Mouse (Mus musculus) liver, embryonic 15.5 days (tissue): ENCODE results near the gene Relb. TPM values are rescaled to one million over a fixed set of nuclear protein-coding genes. Genes with fewer than 3 reads are reported as not detected.

Experiments used
- ATAC-seq: fragments of 200-750 bp; cut with Nextera tagmentation; 2 replicates; pipeline ENCODE4 v1.8.0; 2017; ENCODE audit warnings: moderate number of reproducible peaks, mild to moderate bottlenecking, moderate library complexity; ENCODE audit not compliant: insufficient read depth
- H3K27ac ChIP-seq: fragments of 300-500 bp; sonication (generic); replicated peaks from 2 replicates; pipeline ENCODE4 v1.5.1; 2015; ENCODE audit warnings: mild to moderate bottlenecking, inconsistent platforms
- H3K27me3 ChIP-seq: fragments of 300-500 bp; sonication (generic); 2 replicates; pipeline ENCODE4 v1.6.1; 2015; ENCODE audit warnings: mild to moderate bottlenecking, inconsistent platforms
- H3K36me3 ChIP-seq: fragments of 300-500 bp; sonication (generic); replicated peaks from 2 replicates; pipeline ENCODE4 v1.6.1; 2015; ENCODE audit warnings: moderate library complexity, mild to moderate bottlenecking, inconsistent platforms
- H3K4me1 ChIP-seq: fragments of 300-500 bp; sonication (generic); replicated peaks from 2 replicates; pipeline ENCODE4 v1.6.1; 2015; ENCODE audit warnings: inconsistent platforms
- H3K4me2 ChIP-seq: fragments of 300-500 bp; sonication (generic); 2 replicates; pipeline ENCODE4 v1.6.1; 2015; ENCODE audit warnings: moderate library complexity, mild to moderate bottlenecking, inconsistent platforms
- H3K4me3 ChIP-seq: fragments of 300-500 bp; sonication (generic); replicated peaks from 2 replicates; pipeline ENCODE4 v1.5.1; 2015; ENCODE audit warnings: mild to moderate bottlenecking, inconsistent platforms
- H3K9ac ChIP-seq: fragments of 300-500 bp; sonication (generic); 2 replicates; pipeline ENCODE4 v1.6.1; 2015; ENCODE audit warnings: moderate library complexity, mild to moderate bottlenecking, inconsistent platforms
- H3K9me3 ChIP-seq: fragments of 300-500 bp; sonication (generic); replicated peaks from 2 replicates; pipeline ENCODE4 v1.6.1; 2016; ENCODE audit warnings: inconsistent platforms
- WGBS: fragments of 180-500 bp; shearing (Covaris S2); methylation state at CpG from one replicate; pipeline ENCODE4 v1.1.7; 2015; ENCODE audit warnings: mixed read lengths; ENCODE audit not compliant: insufficient replicate concordance; 5-methylcytosine and 5-hydroxymethylcytosine counted together
- polyA plus RNA-seq: library from polyadenylated mRNA; unstranded; fragments of >200 nt; fragmentation: Nextera tagmentation; extraction: Ambion mirVana; gene quantifications from 2 replicates; pipeline ENCODE4 v1.2.1, GENCODE M21; 2015

Relb gene
- polyA plus RNA-seq = 1.7 TPM in 2 replicates

DNA sequence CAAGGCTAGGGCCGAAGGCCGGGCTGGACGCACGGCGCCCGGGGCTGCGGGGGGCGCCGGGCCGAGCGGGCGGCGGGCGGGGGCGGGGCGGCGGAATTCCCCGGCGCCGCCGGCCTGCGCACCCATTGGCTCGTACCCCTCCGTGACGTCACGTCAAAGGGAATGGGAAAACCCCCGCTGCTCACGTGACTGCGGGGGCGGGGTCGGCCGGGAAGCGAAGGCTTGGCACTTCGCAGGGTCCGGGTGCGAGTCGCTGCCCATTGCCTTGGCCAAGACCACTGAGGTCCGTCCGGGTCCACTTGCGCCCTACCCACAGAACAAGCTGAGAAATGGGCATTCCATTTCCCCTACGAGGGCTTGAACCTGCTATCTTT lies at the start of gene Relb:
TSS of gene Relb (minus strand) at position 78 of the 374 bp plus-strand sequence.
- ATAC-seq = peak; percentile 44
- H3K9me3 ChIP-seq = no peaks in the 10 kb centered on the region
- H3K27ac ChIP-seq = peak within 1 kb of the TSS; percentile 83
- no peaks in the 10 kb centered on the region for H3K27me3 ChIP-seq
- H3K9ac ChIP-seq = peak within 1 kb of the TSS; percentile 64
- WGBS = under 1% methylated on average over 40 of the region's 41 CpGs
- peaks cover 54% of the 10 kb centered on the region for H3K4me1 ChIP-seq
- peak within 1 kb of the TSS; percentile 78 for H3K4me3 ChIP-seq
- peaks cover 26% of the 10 kb centered on the region for H3K36me3 ChIP-seq
- peak within 1 kb of the TSS; percentile 100 for H3K4me2 ChIP-seq

DNA sequence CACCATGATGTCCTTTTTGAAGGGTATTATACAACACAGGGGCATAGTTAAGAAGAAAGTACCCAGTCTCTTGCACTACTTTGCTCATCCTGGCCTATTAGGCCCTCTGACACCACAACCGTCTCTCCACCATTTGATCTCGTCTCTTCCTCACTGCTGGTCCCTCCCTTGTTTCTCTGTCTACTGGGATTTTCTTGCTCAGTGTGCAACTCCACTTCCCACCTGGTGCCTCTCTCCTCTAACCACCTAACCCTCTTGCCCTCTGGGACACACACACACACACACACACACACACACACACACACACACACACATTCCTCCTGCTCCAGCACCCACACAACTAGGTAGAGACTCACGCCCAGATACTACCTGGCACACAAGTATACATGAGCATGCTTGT lies 49.7 kb upstream of the Relb start:
- no peak overlapping the region for H3K4me3 ChIP-seq

DNA sequence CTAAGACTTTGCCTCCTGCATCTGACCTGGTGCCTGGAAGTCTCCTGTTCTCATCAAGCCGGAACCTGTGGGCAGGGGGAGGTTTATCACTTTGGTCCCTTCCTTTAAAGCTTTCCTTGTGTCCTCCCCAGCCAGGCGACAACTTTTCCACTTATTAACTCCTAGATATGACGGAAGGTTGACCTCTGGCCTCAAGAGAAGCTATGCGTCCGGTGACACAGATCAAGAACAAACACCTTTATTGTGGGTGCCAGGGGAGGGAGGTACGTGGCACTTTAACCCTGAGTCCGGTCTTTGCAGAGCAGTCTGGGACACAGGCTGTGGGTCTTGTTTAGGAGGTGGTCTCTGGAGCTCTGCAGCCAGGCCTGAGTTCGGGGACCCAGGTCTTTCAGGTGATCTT lies 48.6 kb upstream of the Relb start, which contains the start of gene Apoc2:
TSS of gene Apoc2 (minus strand) at position 70 of the 400 bp plus-strand sequence.
- no peak within 1 kb of the TSS for H3K4me3 ChIP-seq
- no peak for ATAC-seq
- peaks cover 26% of the 10 kb centered on the region for H3K4me1 ChIP-seq
- H3K36me3 ChIP-seq = no peaks in the 10 kb centered on the region
- H3K4me2 ChIP-seq = peak within 1 kb of the TSS; percentile 32
- H3K27ac ChIP-seq = peak within 1 kb of the TSS; percentile 58
- H3K9me3 ChIP-seq = no peaks in the 10 kb centered on the region
- H3K9ac ChIP-seq = no peak within 1 kb of the TSS; the same call in 1 of the 2 replicates
- H3K27me3 ChIP-seq = no peaks in the 10 kb centered on the region
- WGBS = 57% methylated on average over 8 of the region's 8 CpGs

More for the DNA sequence above, 49.7 kb upstream of the Relb start:
- WGBS = 65% methylated on average over 3 of the region's 3 CpGs
- H3K36me3 ChIP-seq = no peaks in the 10 kb centered on the region
- no peak for ATAC-seq
- H3K9me3 ChIP-seq = no peaks in the 10 kb centered on the region
- no peaks in the 10 kb centered on the region for H3K27me3 ChIP-seq
- H3K4me2 ChIP-seq = peak overlapping the region; percentile 32
- peaks cover 32% of the 10 kb centered on the region for H3K4me1 ChIP-seq
- H3K27ac ChIP-seq = no peak overlapping the region
- H3K9ac ChIP-seq = no peak overlapping the region

DNA sequence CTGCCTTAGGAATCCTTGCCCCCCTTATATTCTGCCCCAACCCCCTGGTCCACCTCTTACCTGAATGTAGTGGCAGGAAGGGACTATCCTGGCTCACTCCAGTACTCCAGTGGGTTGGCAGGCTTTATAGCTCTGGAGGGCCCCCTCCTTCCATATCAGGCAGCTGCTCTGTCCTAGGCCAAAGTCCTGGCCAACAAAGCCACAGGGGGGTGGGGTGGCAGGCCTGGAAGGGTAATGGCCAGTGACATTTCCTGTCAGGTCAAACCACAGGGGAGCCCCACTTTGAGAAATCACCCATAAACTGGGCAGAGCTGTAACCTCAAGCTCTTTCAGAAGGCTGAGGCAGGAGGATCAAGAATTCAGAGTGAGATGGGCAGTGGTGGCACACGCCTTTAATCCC lies 47.4 kb upstream of the Relb start:
- H3K4me2 ChIP-seq = peak overlapping the region; percentile 29

DNA sequence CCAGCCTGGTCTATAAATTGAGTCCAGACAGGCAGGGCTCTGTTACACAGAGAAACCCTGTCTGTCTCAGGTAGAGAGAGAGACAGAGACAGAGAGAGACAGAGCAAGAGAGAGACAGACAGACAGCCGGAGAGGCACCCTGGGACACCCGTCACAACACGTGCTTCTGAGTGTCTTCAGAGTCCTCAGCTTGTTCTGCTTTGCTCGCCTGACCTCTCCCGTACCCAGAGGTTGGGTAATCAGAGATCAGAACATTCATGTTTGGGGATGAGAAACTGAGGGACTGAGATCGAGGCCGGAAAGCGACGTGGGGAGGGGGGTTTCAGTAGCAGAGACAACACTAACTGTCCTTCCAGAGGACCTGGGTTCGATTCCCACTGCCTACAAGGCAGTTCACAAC lies 46.6 kb upstream of the Relb start:
- Histone ChIP-seq H3K9ac (no peak overlapping the region), H3K27me3 (no peaks in the 10 kb centered on the region), H3K36me3 (no peaks in the 10 kb centered on the region), H3K27ac (peak overlapping the region; percentile 55), H3K4me1 (peaks cover 11% of the 10 kb centered on the region; the same call in 1 of the 2 replicates), H3K9me3 (no peaks in the 10 kb centered on the region), H3K4me2 (peak overlapping the region; percentile 29), H3K4me3 (peak overlapping the region; percentile 25)
- WGBS = 54% methylated on average over 10 of the region's 10 CpGs
- ATAC-seq = peak; percentile 17; the same call in 1 of the 2 replicates

More for the DNA sequence above, 47.4 kb upstream of the Relb start:
- H3K36me3 ChIP-seq = no peaks in the 10 kb centered on the region
- 63% methylated on average over 1 of the region's 1 CpGs for WGBS
- H3K4me3 ChIP-seq = no peak overlapping the region; the same call in 1 of the 2 replicates
- no peaks in the 10 kb centered on the region for H3K9me3 ChIP-seq
- H3K27ac ChIP-seq = peak overlapping the region; percentile 55
- peak; percentile 58 for ATAC-seq
- H3K9ac ChIP-seq = no peak overlapping the region
- no peaks in the 10 kb centered on the region for H3K27me3 ChIP-seq
- peaks cover 18% of the 10 kb centered on the region for H3K4me1 ChIP-seq

DNA sequence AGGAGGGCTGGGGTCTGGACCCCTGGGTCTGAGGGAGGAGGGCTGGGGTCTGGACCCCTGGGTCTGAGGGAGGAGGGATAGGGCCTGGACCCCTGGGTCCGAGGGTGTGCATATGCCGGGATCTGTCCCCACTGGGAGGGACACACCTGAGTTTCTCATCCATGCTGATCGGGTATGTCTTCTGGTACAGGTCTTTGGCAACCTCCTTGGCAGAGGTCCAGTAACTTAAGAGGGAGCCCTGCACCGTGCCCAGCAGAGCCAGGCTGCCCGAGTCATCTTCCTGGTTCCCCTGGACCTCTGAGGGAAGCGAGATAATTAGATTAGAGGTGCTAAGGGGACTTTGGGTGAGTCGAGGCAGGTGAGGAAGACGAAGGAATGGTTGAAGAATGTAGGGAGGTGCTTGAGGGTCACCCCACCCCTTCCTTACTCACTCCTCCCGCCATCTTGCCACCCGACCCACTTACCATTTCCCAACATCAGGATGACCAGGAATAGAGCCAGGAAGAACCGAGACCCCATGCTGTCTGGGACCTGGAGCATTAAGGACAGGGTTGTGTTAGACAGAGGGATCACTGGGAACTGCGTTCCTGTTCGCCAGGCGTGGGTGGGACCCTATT lies 44.0 kb upstream of the Relb start:
- no peak overlapping the region for H3K4me3 ChIP-seq
- H3K4me2 ChIP-seq = peak overlapping the region; percentile 7; the same call in 1 of the 2 replicates
- ATAC-seq = no peak
- H3K27me3 ChIP-seq = no peaks in the 10 kb centered on the region
- 49% methylated on average over 14 of the region's 14 CpGs for WGBS
- H3K27ac ChIP-seq = no peak overlapping the region
- H3K4me1 ChIP-seq = peaks cover 22% of the 10 kb centered on the region
- H3K9ac ChIP-seq = no peak overlapping the region
- no peaks in the 10 kb centered on the region for H3K36me3 ChIP-seq
- H3K9me3 ChIP-seq = no peaks in the 10 kb centered on the region

DNA sequence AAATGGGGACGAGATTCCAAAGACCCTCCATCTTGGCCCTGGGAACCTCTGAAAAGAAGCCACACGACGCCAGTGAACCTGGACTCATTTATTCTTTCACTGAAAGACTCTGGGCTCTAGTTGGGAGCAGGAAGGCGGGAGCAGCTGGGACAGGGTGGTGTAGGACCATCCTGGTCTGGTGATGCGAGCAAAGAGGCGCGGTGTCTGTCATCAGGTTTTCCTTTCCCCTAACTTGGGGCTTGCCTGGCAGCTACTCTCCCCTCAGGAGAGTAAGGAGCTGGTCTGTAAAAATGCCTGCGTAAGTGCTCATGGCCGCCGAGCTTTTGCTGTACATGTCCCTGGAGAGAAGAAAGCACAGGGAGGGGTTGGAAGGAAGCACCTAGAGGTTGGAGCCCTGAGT lies 42.3 kb upstream of the Relb start:
- Histone ChIP-seq H3K9me3 (no peaks in the 10 kb centered on the region), H3K27me3 (no peaks in the 10 kb centered on the region), H3K4me3 (no peak overlapping the region), H3K9ac (no peak overlapping the region), H3K4me2 (no peak overlapping the region), H3K27ac (no peak overlapping the region), H3K36me3 (no peaks in the 10 kb centered on the region), H3K4me1 (peaks cover 18% of the 10 kb centered on the region)
- no peak for ATAC-seq
- WGBS = 66% methylated on average over 10 of the region's 10 CpGs

DNA sequence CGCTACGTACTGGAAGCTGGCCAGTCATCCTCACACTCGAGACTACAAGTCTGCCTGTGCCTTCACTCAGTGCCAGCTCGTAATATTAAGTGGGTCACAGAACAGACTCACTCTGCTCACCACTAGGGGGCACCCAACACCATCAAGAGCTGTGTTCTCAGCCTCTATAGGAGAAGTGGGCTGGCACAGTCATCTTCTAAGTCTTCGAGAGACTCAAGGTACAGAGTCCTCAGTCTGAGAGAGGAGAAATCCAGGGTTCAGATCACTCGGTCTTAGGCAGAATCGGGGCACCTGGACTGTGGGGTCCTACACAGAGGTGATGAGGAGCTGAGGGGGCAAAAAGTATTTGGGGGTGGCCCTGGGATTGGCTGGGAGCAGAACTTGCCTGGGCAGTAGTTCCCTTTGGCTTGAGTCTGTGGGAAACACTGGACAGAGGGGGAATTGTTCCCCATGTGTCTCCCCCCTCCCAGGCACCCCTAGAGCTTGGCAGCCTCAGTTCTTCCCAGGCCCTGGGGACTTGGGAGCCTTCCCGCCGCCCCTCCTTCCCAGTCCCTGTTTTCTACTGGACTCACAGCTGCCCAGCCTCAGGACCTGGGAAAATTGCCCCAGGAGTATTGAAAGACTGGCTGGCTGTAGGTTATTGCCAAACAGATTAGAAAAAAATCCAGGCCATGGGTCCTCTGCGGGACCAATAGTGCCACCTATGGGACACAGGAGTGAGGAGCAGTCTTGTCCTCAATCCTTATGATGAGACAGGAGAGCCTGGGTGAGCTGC lies 39.9 kb upstream of the Relb start:
- H3K9me3 ChIP-seq = no peaks in the 10 kb centered on the region
- 0 out of 2 replicates have a peak overlapping the region, but pooled peaks have one; percentile 7 for H3K4me3 ChIP-seq
- 7% methylated on average over 10 of the region's 10 CpGs for WGBS
- peaks cover 28% of the 10 kb centered on the region for H3K4me1 ChIP-seq
- peak overlapping the region; percentile 4; the same call in 1 of the 2 replicates for H3K9ac ChIP-seq
- peak; percentile 33 for ATAC-seq
- H3K36me3 ChIP-seq = no peaks in the 10 kb centered on the region
- H3K27ac ChIP-seq = peak overlapping the region; percentile 81
- H3K27me3 ChIP-seq = no peaks in the 10 kb centered on the region
- H3K4me2 ChIP-seq = peak overlapping the region; percentile 46

DNA sequence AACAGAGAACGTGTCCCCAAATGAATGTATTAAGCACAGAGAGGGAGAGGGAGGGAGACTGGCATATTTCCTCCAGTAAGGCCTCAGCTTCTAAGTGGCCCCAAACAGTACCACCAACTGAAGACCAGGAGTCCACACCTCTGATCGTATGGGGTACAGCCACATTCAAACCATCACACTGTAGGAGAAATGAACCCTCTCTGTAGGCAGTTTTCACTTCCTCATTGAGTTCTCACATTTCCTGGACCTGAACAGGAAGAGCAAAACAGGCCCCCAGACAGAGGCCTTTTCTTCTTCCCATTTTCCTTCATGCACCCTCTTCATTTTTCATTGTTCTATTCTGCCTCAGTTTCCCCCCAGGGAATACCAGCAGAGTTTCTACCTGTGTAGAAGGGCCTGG lies 38.2 kb upstream of the Relb start:
- H3K4me2 ChIP-seq = no peak overlapping the region
- ATAC-seq = no peak
- no peak overlapping the region for H3K9ac ChIP-seq
- H3K27me3 ChIP-seq = no peaks in the 10 kb centered on the region
- H3K9me3 ChIP-seq = no peaks in the 10 kb centered on the region
- peaks cover 44% of the 10 kb centered on the region for H3K4me1 ChIP-seq
- peaks cover 4% of the 10 kb centered on the region; the same call in 1 of the 2 replicates for H3K36me3 ChIP-seq
- no peak overlapping the region for H3K4me3 ChIP-seq
- 62% methylated on average over 2 of the region's 2 CpGs for WGBS
- no peak overlapping the region; the same call in 1 of the 2 replicates for H3K27ac ChIP-seq

DNA sequence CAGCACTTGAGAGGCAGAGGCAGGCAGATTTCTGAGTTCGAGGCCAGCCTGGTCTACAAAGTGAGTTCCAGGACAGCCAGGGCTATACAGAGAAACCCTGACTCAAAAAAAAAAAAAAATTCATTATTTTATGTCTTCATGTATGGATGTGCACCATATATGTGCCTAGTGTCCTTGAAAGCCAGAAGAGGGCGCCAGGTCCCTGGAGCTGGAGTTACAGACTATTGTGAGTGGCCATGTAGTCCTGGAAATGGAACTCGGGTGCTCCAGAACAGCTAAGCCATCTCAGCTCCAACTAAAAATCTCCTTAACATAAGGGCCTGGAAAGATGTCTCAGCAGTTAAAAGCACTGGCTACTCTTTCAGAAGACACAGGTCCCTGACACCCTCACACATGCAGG lies 37.5 kb upstream of the Relb start:
- 61% methylated on average over 3 of the region's 3 CpGs for WGBS
- H3K27ac ChIP-seq = no peak overlapping the region

More for the DNA sequence above, 37.5 kb upstream of the Relb start:
- Histone ChIP-seq H3K4me1 (peaks cover 47% of the 10 kb centered on the region), H3K4me3 (no peak overlapping the region), H3K4me2 (no peak overlapping the region), H3K9ac (no peak overlapping the region), H3K9me3 (no peaks in the 10 kb centered on the region), H3K36me3 (peaks cover 10% of the 10 kb centered on the region), H3K27me3 (no peaks in the 10 kb centered on the region)
- ATAC-seq = no peak
